Mouse (Mus musculus): ENCODE results near the gene 5730507C01Rik. TPM values are rescaled to one million over a fixed set of nuclear protein-coding genes. Genes with fewer than 3 reads are reported as not detected.

5730507C01Rik gene
- 3.4 TPM for polyA plus RNA-seq (2014; fragmentation: Illumina TruSeq; extraction: RNeasy Lipid Tissue Mini Kit (QIAGEN cat#74804); ENCODE audit: low read depth, low replicate concordance)

GRCm38 (mm10) chr12:18514171-18514570, at the start of gene 5730507C01Rik:
Gene 5730507C01Rik, plus strand, starts transcription at chr12:18514510.

